Mouse (Mus musculus): ENCODE measurements around the gene Gm44596.

Gene Gm44596

GRCm38 (mm10) chr6:128375192-128375591, at the start of gene Gm44596, which contains the start of gene Tex52:
Gene Gm44596, plus strand, starts transcription at chr6:128375503.
Gene Tex52, plus strand, starts transcription at chr6:128375456.
- no peak for DNase-seq (ENCODE audit: low spot score)

GRCm38 (mm10) chr6:128334397-128335124, 40.7 kb upstream of the Gm44596 start:
- peak; percentile 85 for DNase-seq (ENCODE audit: low spot score)

- DNase-seq (ENCODE audit: low spot score): no peak
These were observed 37.8 kb upstream of the Gm44596 start for GRCm38 (mm10) chr6:128337467-128337866.

GRCm38 (mm10) chr6:128338876-128339275, 36.4 kb upstream of the Gm44596 start:
- no peak for DNase-seq (ENCODE audit: low spot score)

GRCm38 (mm10) chr6:128341956-128342723, 33.2 kb upstream of the Gm44596 start:
- no peak for DNase-seq (ENCODE audit: low spot score)

GRCm38 (mm10) chr6:128345623-128346022, 29.7 kb upstream of the Gm44596 start:
- no peak for DNase-seq (ENCODE audit: low spot score)

- DNase-seq (ENCODE audit: low spot score): no peak
These were observed 28.5 kb upstream of the Gm44596 start for GRCm38 (mm10) chr6:128346782-128347181.

GRCm38 (mm10) chr6:128349711-128350110, 25.6 kb upstream of the Gm44596 start:
- DNase-seq (ENCODE audit: low spot score): no peak

- no peak for DNase-seq (ENCODE audit: low spot score)
These were observed 21.2 kb upstream of the Gm44596 start for GRCm38 (mm10) chr6:128354140-128354539.

GRCm38 (mm10) chr6:128355201-128355681, 20.1 kb upstream of the Gm44596 start:
- peak; percentile 20 for DNase-seq (ENCODE audit: low spot score)

GRCm38 (mm10) chr6:128355726-128356416, 19.4 kb upstream of the Gm44596 start, which contains the start of gene Tulp3:
Gene Tulp3, minus strand, starts transcription at chr6:128355851.
- peak; percentile 96 for DNase-seq (ENCODE audit: low spot score)

- DNase-seq (ENCODE audit: low spot score): peak; percentile 54
These were observed 16.3 kb upstream of the Gm44596 start for GRCm38 (mm10) chr6:128358999-128359398.

- no peak for DNase-seq (ENCODE audit: low spot score)
These were observed 13.4 kb upstream of the Gm44596 start for GRCm38 (mm10) chr6:128361901-128362300.

GRCm38 (mm10) chr6:128362381-128363006, 12.8 kb upstream of the Gm44596 start, which contains the start of the genes Rhno1 and Foxm1:
Gene Rhno1, minus strand, starts transcription at chr6:128362911.
Gene Foxm1, plus strand, starts transcription at chr6:128362967.
- DNase-seq (ENCODE audit: low spot score): peak; percentile 87

GRCm38 (mm10) chr6:128363007-128363825, 12.1 kb upstream of the Gm44596 start:
- no peak for DNase-seq (ENCODE audit: low spot score)

- DNase-seq (ENCODE audit: low spot score): no peak
These were observed 10.6 kb upstream of the Gm44596 start for GRCm38 (mm10) chr6:128364721-128365120.

- no peak for DNase-seq (ENCODE audit: low spot score)
These were observed 8.8 kb upstream of the Gm44596 start for GRCm38 (mm10) chr6:128366466-128366865.

- no peak for DNase-seq (ENCODE audit: low spot score)
These were observed 5.3 kb upstream of the Gm44596 start for GRCm38 (mm10) chr6:128370040-128370439.

GRCm38 (mm10) chr6:128376371-128377085, 1.2 kb downstream of the Gm44596 start:
- peak; percentile 45 for DNase-seq (ENCODE audit: low spot score)

GRCm38 (mm10) chr6:128379636-128380035, 4.3 kb downstream of the Gm44596 start:
- DNase-seq (ENCODE audit: low spot score): no peak
